Mouse (Mus musculus) kidney, adult 2 months (tissue): ENCODE data around the gene Ube2g1.

ENCODE experiments used
- CTCF ChIP-seq: fragments of 200-500 bp; conservative IDR thresholded peaks from 2 replicates; pipeline ENCODE4 v1.5.1; 2011; ENCODE audit warnings: low read depth, mild to moderate bottlenecking, control low read depth, low read length, moderate library complexity, mixed read lengths; ENCODE audit not compliant: insufficient read depth, insufficient read length
- POLR2A ChIP-seq: fragments of 200-500 bp; IDR thresholded peaks from one replicate; pipeline ENCODE4 v1.6.1; 2011; ENCODE audit warnings: low read depth, low read length, control low read depth

- TF ChIP-seq POLR2A: no peak
- no peak for TF ChIP-seq CTCF
These were observed 64.4 kb downstream of the Ube2g1 start for GRCm38 (mm10) chr11:72671294-72671988.
